Mouse (Mus musculus): ENCODE measurements around the gene Rgs3.

DNA sequence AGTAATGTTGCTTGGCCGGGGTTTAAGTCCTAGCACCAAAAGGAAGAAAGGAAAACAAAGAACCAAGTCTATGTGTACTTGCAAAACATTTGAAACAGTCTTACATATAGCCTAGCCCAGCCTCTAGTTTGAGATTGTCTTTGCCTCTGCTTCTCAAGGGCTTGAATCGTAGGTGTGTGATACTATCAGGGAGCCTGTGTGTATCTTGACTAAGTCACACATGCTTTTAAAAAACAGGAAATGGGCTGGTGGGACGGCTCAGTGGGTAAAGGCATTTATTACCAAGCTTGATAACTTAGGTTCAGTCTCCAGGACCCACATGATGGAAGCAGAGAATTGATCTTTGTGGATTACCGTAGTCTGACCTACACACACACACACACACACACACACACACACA lies 2.4 kb downstream of the Rgs3 start:
- TF ChIP-seq GATA1 (IDR thresholded peaks at IDR 0.05; ENCODE audit: borderline replicate concordance, low read length) (no peak), FLI1 (IDR thresholded peaks at IDR 0.05; ENCODE audit: low read length) (no peak)
